Mouse (Mus musculus): Measurements from ENCODE around the gene Aff1. TPM values are rescaled to one million over a fixed set of nuclear protein-coding genes. Genes with fewer than 3 reads are reported as not detected.

Aff1 gene
- polyA plus RNA-seq, 1 experiment from 2014 or later, result 7.3 TPM

DNA sequence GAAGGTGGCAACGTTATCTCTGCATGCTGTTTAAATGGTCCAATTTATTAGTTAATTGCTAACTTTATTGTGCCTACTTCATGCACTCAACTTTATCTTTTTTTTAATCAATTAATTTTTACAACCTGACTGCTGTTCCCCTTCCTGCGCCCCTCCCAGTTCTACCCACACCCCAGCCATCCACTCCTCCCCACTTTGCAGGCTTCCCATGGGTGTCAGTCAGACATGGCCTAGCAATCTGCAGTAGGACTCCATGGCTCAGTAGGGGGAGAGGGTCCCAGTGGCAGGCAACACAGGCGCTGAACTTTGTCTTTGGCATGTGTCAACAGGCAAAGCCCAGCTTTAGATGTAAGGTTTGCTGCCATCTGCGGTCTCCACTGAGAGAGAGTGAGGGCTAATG, 171.6 kb downstream of the Aff1 start:
- 81% methylated on average over 4 of the region's 4 CpGs for WGBS
- no peak overlapping the region for H3K27ac ChIP-seq (ENCODE audit: low read depth)
- no peak overlapping the region for H3K4me3 ChIP-seq (ENCODE audit: low read depth, low read length)
- H3K9ac ChIP-seq (ENCODE audit: low read length), result no peak overlapping the region
- H3K36me3 ChIP-seq (ENCODE audit: control insufficient read depth, insufficient read depth, low read length), result peaks cover 3% of the 10 kb centered on the region; the same call in 1 of the 2 replicates
- DNase-seq (ENCODE audit: low spot score) (no peak), ATAC-seq (replicated peaks; ENCODE audit: low FRiP score, low TSS enrichment, low read depth) (no peak)
- H3K4me1 ChIP-seq (replicated peaks; ENCODE audit: control insufficient read depth, insufficient read depth, low read length), result 0 out of 2 replicates have a peak, but pooled peaks cover 2% of the 10 kb centered on the region
- no peaks in the 10 kb centered on the region for H3K27me3 ChIP-seq (replicated peaks; ENCODE audit: control insufficient read depth, insufficient read depth, low read length)
- no peak overlapping the region for H3K4me2 ChIP-seq (ENCODE audit: low read length)
- H3K9me3 ChIP-seq (ENCODE audit: control insufficient read depth, low read length), result no peaks in the 10 kb centered on the region

DNA sequence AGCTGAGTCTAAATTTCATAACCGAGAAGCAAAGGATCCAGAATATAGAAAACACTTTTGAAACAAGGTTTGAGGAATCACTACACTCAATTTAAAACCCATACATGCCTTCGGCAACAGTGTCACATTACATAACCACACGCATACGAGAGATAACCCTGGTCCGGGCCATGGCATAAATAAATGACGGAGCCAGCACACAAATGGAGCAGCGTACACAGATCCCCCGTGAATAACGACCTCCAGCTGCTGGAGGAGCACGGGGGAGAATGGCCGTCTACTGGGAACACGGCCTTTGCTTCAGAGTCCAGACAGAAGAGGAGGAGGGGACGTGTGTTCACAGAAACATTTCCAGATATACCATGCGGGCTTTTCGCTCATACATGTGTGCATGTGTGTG, 197.6 kb downstream of the Aff1 start:
- Histone ChIP-seq H3K4me2 (ENCODE audit: low read length) (no peak overlapping the region), H3K4me3 (ENCODE audit: low read depth, low read length) (no peak overlapping the region), H3K27ac (ENCODE audit: low read depth) (no peak overlapping the region), H3K9ac (ENCODE audit: low read length) (no peak overlapping the region), H3K4me1 (replicated peaks; ENCODE audit: control insufficient read depth, insufficient read depth, low read length) (0 out of 2 replicates have a peak, but pooled peaks cover 4% of the 10 kb centered on the region), H3K9me3 (ENCODE audit: control insufficient read depth, low read length) (no peaks in the 10 kb centered on the region), H3K27me3 (replicated peaks; ENCODE audit: control insufficient read depth, insufficient read depth, low read length) (no peaks in the 10 kb centered on the region), H3K36me3 (ENCODE audit: control insufficient read depth, insufficient read depth, low read length) (0 out of 2 replicates have a peak, but pooled peaks cover 2% of the 10 kb centered on the region)
- WGBS, result 41% methylated on average over 15 of the region's 15 CpGs
- no peak for DNase-seq (ENCODE audit: low spot score)
- no peak for ATAC-seq (replicated peaks; ENCODE audit: low FRiP score, low TSS enrichment, low read depth)

DNA sequence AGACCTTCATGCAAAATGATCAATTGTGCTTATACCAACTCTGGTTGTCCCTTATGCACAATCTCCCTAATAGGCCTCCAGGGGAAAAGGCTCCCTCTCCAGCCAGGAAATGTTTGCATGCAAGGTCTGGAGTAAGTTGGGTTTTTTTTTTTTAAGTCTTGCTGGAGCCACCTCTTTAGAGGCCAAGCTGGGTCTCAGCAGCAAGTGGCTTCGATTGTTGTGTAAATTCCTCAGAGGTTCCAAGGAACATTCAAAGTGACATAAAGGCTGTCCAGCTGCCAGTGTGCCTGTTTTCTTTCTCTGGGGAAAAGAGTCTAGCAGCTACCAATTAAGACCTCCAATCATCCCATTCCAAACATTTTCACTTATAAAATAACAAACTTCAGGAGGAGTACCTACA, 206.1 kb downstream of the Aff1 start:
- ATAC-seq (replicated peaks; ENCODE audit: low FRiP score, low TSS enrichment, low read depth), result no peak
- 34% methylated on average over 1 of the region's 1 CpGs for WGBS
- Histone ChIP-seq H3K4me3 (ENCODE audit: low read depth, low read length) (no peak overlapping the region), H3K27ac (ENCODE audit: low read depth) (no peak overlapping the region), H3K9ac (ENCODE audit: low read length) (no peak overlapping the region), H3K9me3 (ENCODE audit: control insufficient read depth, low read length) (no peaks in the 10 kb centered on the region), H3K4me1 (replicated peaks; ENCODE audit: control insufficient read depth, insufficient read depth, low read length) (no peaks in the 10 kb centered on the region), H3K27me3 (replicated peaks; ENCODE audit: control insufficient read depth, insufficient read depth, low read length) (no peaks in the 10 kb centered on the region), H3K36me3 (ENCODE audit: control insufficient read depth, insufficient read depth, low read length) (no peaks in the 10 kb centered on the region), H3K4me2 (ENCODE audit: low read length) (no peak overlapping the region)
- no peak for DNase-seq (ENCODE audit: low spot score)

Other genes with a start within 250 kb of the Aff1 start
- 0.38 and 0.95 TPM in 2 replicates for gene Slc10a6, start 63.0 kb upstream of the Aff1 start, polyA plus RNA-seq (2014; fragmentation: Nextera tagmentation; extraction: Ambion mirVana)
- 0.28 and 0.49 TPM in 2 replicates for gene 1700016H13Rik, start 36.4 kb upstream of the Aff1 start, polyA plus RNA-seq (2014; fragmentation: Nextera tagmentation; extraction: Ambion mirVana)
- gene Klhl8, start 218.9 kb downstream of the Aff1 start, polyA plus RNA-seq (2014; fragmentation: Nextera tagmentation; extraction: Ambion mirVana), result 9.8 and 10.3 TPM in 2 replicates

Measured in intestine, embryonic 14.5 days (tissue).